In genomic region chr3:100422392-100423167, GRCm38 (mm10) we compare ENCODE assay signal across 9 mouse cellular contexts.
DNase-seq lines count a peak whose midpoint lies in the region; ATAC-seq and TF ChIP-seq lines count a peak whose summit lies in the region.
"Had no signal": no experiment of that assay in that cellular context is flagged by ENCODE, and none has a peak within 500 bp of the region (broad histone marks: within the 10 kb centered on the region; RNA-seq: fewer than 3 reads in every experiment).

No protein-coding gene starts in this region.

- WGBS in intestine, postnatal 0 days = 49% methylated on average over 10 of the region's 10 CpGs
- WGBS in intestine, embryonic 16.5 days = 60% methylated on average over 10 of the region's 10 CpGs
- 66% methylated on average over 10 of the region's 10 CpGs for WGBS in neural tube, embryonic 12.5 days

- no peak overlapping the region for H3K4me2 ChIP-seq in intestine, postnatal 0 days (replicated peaks; ENCODE audit: low read depth)
- H3K4me2 ChIP-seq in intestine, embryonic 16.5 days (ENCODE audit: low read depth, low read length) = no peak overlapping the region
- no peak overlapping the region for H3K4me2 ChIP-seq in neural tube, embryonic 12.5 days (replicated peaks)
- H3K4me2 ChIP-seq: limb, embryonic 13.5 days had no signal

- H3K27me3 ChIP-seq in intestine, postnatal 0 days (replicated peaks; ENCODE audit: control insufficient read depth, insufficient read depth, low read length) = no peaks in the 10 kb centered on the region
- no peaks in the 10 kb centered on the region for H3K27me3 ChIP-seq in intestine, embryonic 16.5 days (replicated peaks; ENCODE audit: control insufficient read depth, insufficient read depth, low read length)
- H3K27me3 ChIP-seq in neural tube, embryonic 12.5 days (replicated peaks) = no peaks in the 10 kb centered on the region

- intact Hi-C loops in gastrocnemius, postnatal 14 days (cut with DNase I; ENCODE audit: low total_unique reads) = loop anchor here (5.0 kb wide), 1 partner anchor 145 kb away; no protein-coding TSS in a partner anchor

- H3K36me3 ChIP-seq in intestine, postnatal 0 days (ENCODE audit: control insufficient read depth, insufficient read depth) = no peaks in the 10 kb centered on the region
- no peaks in the 10 kb centered on the region for H3K36me3 ChIP-seq in intestine, embryonic 16.5 days (ENCODE audit: control insufficient read depth, insufficient read depth, low read length)
- H3K36me3 ChIP-seq in neural tube, embryonic 12.5 days = no peaks in the 10 kb centered on the region
- H3K36me3 ChIP-seq: limb, embryonic 13.5 days had no signal

- TF ChIP-seq CTCF in intestine, postnatal 0 days (IDR thresholded peaks at IDR 0.05; ENCODE audit: low read depth) = peak; percentile 89

- DNase-seq in ES-CJ7 (ENCODE audit: low read depth, low spot score) = peak; percentile 73
- peak; percentile 81 for DNase-seq in c-Kit-positive CD71-positive TER-119-positive erythroid progenitor cells, embryonic 14.5 days (ENCODE audit: low spot score)
- DNase-seq in gastrocnemius, postnatal 14 days = peak; percentile 32
- peak; percentile 72 for DNase-seq in liver
- no peak for DNase-seq in urinary bladder, adult 2 months (ENCODE audit: low spot score)

- no peak overlapping the region for H3K9ac ChIP-seq in intestine, postnatal 0 days (ENCODE audit: low read depth, low read length)
- no peak overlapping the region for H3K9ac ChIP-seq in intestine, embryonic 16.5 days (ENCODE audit: low read depth, low read length)
- no peak overlapping the region for H3K9ac ChIP-seq in neural tube, embryonic 12.5 days
- H3K9ac ChIP-seq: limb, embryonic 13.5 days had no signal

- no peaks in the 10 kb centered on the region for H3K4me1 ChIP-seq in intestine, postnatal 0 days (replicated peaks; ENCODE audit: control insufficient read depth, insufficient read depth, low read length)
- H3K4me1 ChIP-seq in intestine, embryonic 16.5 days (ENCODE audit: control insufficient read depth, insufficient read depth, low read length) = peaks cover 8% of the 10 kb centered on the region; the same call in 1 of the 2 replicates
- peaks cover 4% of the 10 kb centered on the region; the same call in 1 of the 2 replicates for H3K4me1 ChIP-seq in neural tube, embryonic 12.5 days

- no peak overlapping the region for H3K4me3 ChIP-seq in intestine, postnatal 0 days (ENCODE audit: low read depth, low read length)
- no peak overlapping the region for H3K4me3 ChIP-seq in intestine, embryonic 16.5 days (ENCODE audit: low read length)
- no peak overlapping the region for H3K4me3 ChIP-seq in neural tube, embryonic 12.5 days
- H3K4me3 ChIP-seq: limb, embryonic 13.5 days had no signal

- ATAC-seq in intestine, postnatal 0 days = no peak
- no peak; the same call in 1 of the 2 replicates for ATAC-seq in intestine, embryonic 16.5 days
- ATAC-seq in neural tube, embryonic 12.5 days (ENCODE audit: low FRiP score, low read depth) = 0 out of 2 replicates have a peak, but pooled peaks have one; percentile 37

- no peaks in the 10 kb centered on the region for H3K9me3 ChIP-seq in intestine, postnatal 0 days (ENCODE audit: control insufficient read depth)
- H3K9me3 ChIP-seq in intestine, embryonic 16.5 days (ENCODE audit: control insufficient read depth, low read length) = no peaks in the 10 kb centered on the region
- no peaks in the 10 kb centered on the region for H3K9me3 ChIP-seq in neural tube, embryonic 12.5 days
- H3K9me3 ChIP-seq: limb, embryonic 13.5 days had no signal

- no peak overlapping the region for H3K27ac ChIP-seq in intestine, postnatal 0 days (ENCODE audit: low read depth, low read length)
- no peak overlapping the region for H3K27ac ChIP-seq in intestine, embryonic 16.5 days (ENCODE audit: low read length)
- no peak overlapping the region for H3K27ac ChIP-seq in neural tube, embryonic 12.5 days
- H3K27ac ChIP-seq: limb, embryonic 13.5 days had no signal
